24 mouse cellular contexts compared by ENCODE assay signal in genomic region chr19:10752646-10753045, GRCm38 (mm10). TPM values are rescaled to one million over a fixed set of nuclear protein-coding genes. Genes with fewer than 3 reads are reported as not detected.
"Had no signal": no experiment of that assay in that cellular context is flagged by ENCODE, and none has a peak within 500 bp of the region (broad histone marks: within the 10 kb centered on the region; RNA-seq: fewer than 3 reads in every experiment).

No protein-coding gene starts in this region.

- DNase-seq: gastrocnemius, postnatal 14 days; gastrocnemius, postnatal 36 days; heart, adult 11 months; heart, adult 2 months; heart, postnatal 14 days; heart, postnatal 36 days; kidney, adult 18-20 months; kidney, adult 8-10 months; kidney, postnatal 10 days; kidney, postnatal 25 days; kidney, postnatal 4 days had no signal

- H3K36me3 ChIP-seq: heart, embryonic 13.5 days; heart, embryonic 15.5 days; hindbrain, embryonic 13.5 days; hindbrain, embryonic 15.5 days; intestine, embryonic 15.5 days; limb, embryonic 10.5 days; limb, embryonic 12.5 days had no signal

- H3K27ac ChIP-seq: heart, adult 2 months; heart, embryonic 13.5 days; heart, embryonic 15.5 days; hindbrain, embryonic 13.5 days; hindbrain, embryonic 15.5 days; hindbrain, postnatal 0 days; intestine, embryonic 15.5 days; layer of hippocampus, adult 2 months; left cerebral cortex, adult 2 months; limb, embryonic 10.5 days; limb, embryonic 12.5 days had no signal

- H3K4me3 ChIP-seq: heart, adult 2 months; heart, embryonic 13.5 days; heart, embryonic 15.5 days; hindbrain, embryonic 13.5 days; hindbrain, embryonic 15.5 days; intestine, embryonic 15.5 days; layer of hippocampus, adult 2 months; left cerebral cortex, adult 2 months; limb, embryonic 10.5 days; limb, embryonic 12.5 days had no signal

- H3K4me1 ChIP-seq: heart, embryonic 13.5 days; hindbrain, embryonic 15.5 days; intestine, embryonic 15.5 days; limb, embryonic 10.5 days; limb, embryonic 12.5 days had no signal

- H3K27me3 ChIP-seq: heart, embryonic 13.5 days; heart, embryonic 15.5 days; hindbrain, embryonic 13.5 days; hindbrain, embryonic 15.5 days; intestine, embryonic 15.5 days; limb, embryonic 12.5 days had no signal

- ATAC-seq: hindbrain, postnatal 0 days; inflammation-experienced regulatory T-cells, adult 6 months; intestine, embryonic 15.5 days; intestine, postnatal 0 days had no signal

RNA-seq across cellular contexts. Expression of gene Cd5, which starts 13.8 kb away (rescaled TPM):
- polyA plus RNA-seq: hindbrain, embryonic 11.5 days had no signal
